Mouse (Mus musculus) ES-E14 (cell line): ENCODE results near the gene Thoc7. TPM values are rescaled to one million over a fixed set of nuclear protein-coding genes. Genes with fewer than 3 reads are reported as not detected.

Experiments used
- DNase-seq: peaks from one replicate; pipeline ENCODE4 v3.0.0-alpha.2; 2013; ENCODE audit warnings: low read depth, low spot score
- H3K27ac ChIP-seq: 2 replicates; pipeline ENCODE4 v1.5.1; 2012; ENCODE audit warnings: low read depth, mild to moderate bottlenecking, low read length, moderate library complexity, mixed read lengths; ENCODE audit not compliant: poor library complexity, insufficient read depth, severe bottlenecking
- H3K36me3 ChIP-seq: 2 replicates; pipeline ENCODE4 v1.6.1; 2012; ENCODE audit warnings: mild to moderate bottlenecking, low read length, moderate library complexity, mixed read lengths; ENCODE audit not compliant: control insufficient read depth, poor library complexity, insufficient read depth, severe bottlenecking
- H3K4me1 ChIP-seq, 2 experiments: fragments of 150-350 bp in 1 of 2; sonication (generic) in 1 of 2; 2 replicates each; pipeline ENCODE4 v1.6.1; 2012; ENCODE audit warnings: low read length in 2 of 2, mild to moderate bottlenecking in 1 of 2, mixed read lengths in 1 of 2; ENCODE audit not compliant: control insufficient read depth in 2 of 2, insufficient read depth in 2 of 2, poor library complexity in 1 of 2
- H3K4me3 ChIP-seq, 2 experiments: fragments of 150-350 bp in 1 of 2; sonication (generic) in 1 of 2; 2 replicates each; pipeline ENCODE4 v1.5.1; 2012; ENCODE audit warnings: low read length in 2 of 2, low read depth in 1 of 2, mild to moderate bottlenecking in 1 of 2, mixed read lengths in 1 of 2; ENCODE audit not compliant: insufficient read depth in 1 of 2, poor library complexity in 1 of 2, severe bottlenecking in 1 of 2
- H3K9ac ChIP-seq: 2 replicates; pipeline ENCODE4 v1.6.1; 2012; ENCODE audit warnings: low read depth, mild to moderate bottlenecking, low read length, mixed read lengths; ENCODE audit not compliant: poor library complexity, insufficient read depth, severe bottlenecking
- H3K9me3 ChIP-seq: fragments of 150-350 bp; sonication (generic); 2 replicates; pipeline ENCODE4 v1.6.1; 2012; ENCODE audit warnings: low read depth, mild to moderate bottlenecking, low read length; ENCODE audit not compliant: control insufficient read depth, insufficient read depth
- CHD2 ChIP-seq: IDR thresholded peaks from 2 replicates; pipeline ENCODE4 v1.6.1; 2014; ENCODE audit warnings: mild to moderate bottlenecking, low read depth, low read length, inconsistent platforms
- HCFC1 ChIP-seq: IDR thresholded peaks from 2 replicates; pipeline ENCODE4 v1.6.1; 2012; ENCODE audit warnings: low read length, inconsistent platforms, borderline replicate concordance; ENCODE audit not compliant: insufficient read depth
- MAFK ChIP-seq: IDR thresholded peaks from 2 replicates; pipeline ENCODE4 v1.6.1; 2014; ENCODE audit warnings: mild to moderate bottlenecking, low read depth, low read length, inconsistent platforms; ENCODE audit not compliant: insufficient read depth
- ZC3H11A ChIP-seq: IDR thresholded peaks from 2 replicates; pipeline ENCODE4 v1.6.1; 2012; ENCODE audit warnings: low read depth, mild to moderate bottlenecking, inconsistent platforms, low read length, borderline replicate concordance
- ZNF384 ChIP-seq: IDR thresholded peaks from 2 replicates; pipeline ENCODE4 v1.6.1; 2012; ENCODE audit warnings: low read depth, low read length, inconsistent platforms
- in situ Hi-C, 2 experiments: fragments of 600-800 bp; cut with MboI; formaldehyde crosslinking; loops; one replicate each; pipeline ENCODE4 v1.15.1; 2025; ENCODE audit warnings: low sequenced_read_pairs in 2 of 2, inconsistent platforms in 1 of 2; ENCODE audit not compliant: unreplicated experiment in 2 of 2
- total RNA-seq: library from RNA; depleted of rRNA; stranded (reverse); fragments of 300-350 nt; gene quantifications from 2 replicates; pipeline ENCODE4 v1.2.3, GENCODE M21; 2012

The Thoc7 gene
- total RNA-seq, 1 experiment = 66.7 TPM

DNA sequence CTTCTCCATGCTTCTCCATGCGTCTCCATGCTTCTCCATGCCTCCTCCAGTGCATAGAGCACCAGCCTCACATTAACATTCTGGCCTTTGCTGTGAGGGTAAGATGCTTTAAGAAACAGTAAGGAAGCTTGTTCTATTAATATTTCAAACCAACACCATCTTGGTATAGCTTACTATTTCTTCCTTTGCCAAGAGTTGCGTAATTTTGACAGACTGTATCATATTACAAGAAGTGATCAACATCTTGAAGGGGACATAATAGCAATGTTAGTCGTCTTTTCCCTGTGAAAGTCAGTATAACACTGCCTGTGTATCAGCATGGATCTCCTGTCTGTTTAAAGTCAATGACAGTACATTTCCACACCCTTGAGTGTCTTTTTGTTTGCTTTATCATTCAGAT lies 29.1 kb upstream of the Thoc7 start:
- H3K4me3 ChIP-seq = no peak overlapping the region
- in situ Hi-C loops = no loop called here
- DNase-seq = no peak

GRCm38 (mm10) chr14:13988397-13988796 lies 26.7 kb upstream of the Thoc7 start:
- no peak for TF ChIP-seq HCFC1
- TF ChIP-seq ZC3H11A = no peak
- no peak for TF ChIP-seq MAFK
- TF ChIP-seq ZNF384 = no peak
- no peak for TF ChIP-seq CHD2
- H3K4me1 ChIP-seq = 0 out of 4 replicates have a peak, but pooled peaks cover 0 to 2% of the 10 kb centered on the region in 2 experiments
- no peaks in the 10 kb centered on the region for H3K36me3 ChIP-seq
- in situ Hi-C loops = no loop called here
- DNase-seq = no peak
- no peak overlapping the region for H3K27ac ChIP-seq
- H3K9ac ChIP-seq = no peak overlapping the region
- no peak overlapping the region for H3K4me3 ChIP-seq
- H3K9me3 ChIP-seq = no peaks in the 10 kb centered on the region

More for the DNA sequence above, 29.1 kb upstream of the Thoc7 start:
- Histone ChIP-seq H3K9ac (no peak overlapping the region), H3K9me3 (no peaks in the 10 kb centered on the region), H3K27ac (no peak overlapping the region), H3K36me3 (no peaks in the 10 kb centered on the region), H3K4me1 (0 out of 4 replicates have a peak, but pooled peaks cover 0 to 2% of the 10 kb centered on the region in 2 experiments)
- no peak for TF ChIP-seq ZC3H11A
- no peak for TF ChIP-seq ZNF384
- no peak for TF ChIP-seq CHD2
- no peak for TF ChIP-seq MAFK
- TF ChIP-seq HCFC1 = no peak

DNA sequence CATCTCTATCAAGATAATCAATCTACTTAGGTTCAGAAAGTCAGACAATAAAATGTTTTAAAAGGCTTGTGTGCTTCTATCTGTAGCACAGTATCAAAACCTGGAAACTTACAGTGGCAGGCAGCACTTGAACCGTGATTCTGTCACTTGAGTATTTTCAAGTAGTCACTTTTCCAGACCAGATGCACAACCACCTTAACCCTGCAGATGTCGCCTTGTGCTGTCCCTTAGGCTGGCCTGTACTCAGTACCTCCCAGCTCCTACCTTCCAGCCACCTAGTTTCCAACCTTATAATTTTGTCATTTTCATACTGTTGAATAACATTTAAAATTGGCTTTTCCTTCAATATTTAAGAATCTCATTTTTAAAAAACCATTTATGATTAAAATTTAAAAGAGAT lies 20.5 kb upstream of the Thoc7 start:
- no peak overlapping the region for H3K27ac ChIP-seq
- no peak overlapping the region for H3K4me3 ChIP-seq
- no peaks in the 10 kb centered on the region for H3K4me1 ChIP-seq
- H3K9ac ChIP-seq = no peak overlapping the region
- in situ Hi-C loops = no loop called here
- H3K9me3 ChIP-seq = no peaks in the 10 kb centered on the region
- no peak for DNase-seq
- TF ChIP-seq MAFK (no peak), ZC3H11A (no peak), ZNF384 (no peak), CHD2 (no peak), HCFC1 (no peak)
- no peaks in the 10 kb centered on the region for H3K36me3 ChIP-seq

GRCm38 (mm10) chr14:13981286-13981685 lies 19.6 kb upstream of the Thoc7 start:
- in situ Hi-C loops = no loop called here
- no peak for DNase-seq
- no peaks in the 10 kb centered on the region for H3K36me3 ChIP-seq
- H3K27ac ChIP-seq = no peak overlapping the region
- no peaks in the 10 kb centered on the region for H3K4me1 ChIP-seq
- H3K9ac ChIP-seq = no peak overlapping the region
- no peaks in the 10 kb centered on the region for H3K9me3 ChIP-seq
- TF ChIP-seq ZC3H11A = no peak
- TF ChIP-seq MAFK = no peak
- TF ChIP-seq HCFC1 = no peak
- no peak for TF ChIP-seq CHD2
- TF ChIP-seq ZNF384 = no peak
- no peak overlapping the region for H3K4me3 ChIP-seq

- H3K27ac ChIP-seq = no peak overlapping the region
- H3K4me1 ChIP-seq = no peaks in the 10 kb centered on the region
- in situ Hi-C loops = no loop called here
- H3K4me3 ChIP-seq = no peak overlapping the region
- TF ChIP-seq MAFK = no peak
- no peak for TF ChIP-seq CHD2
- TF ChIP-seq ZC3H11A = no peak
- no peak for TF ChIP-seq ZNF384
- no peak for TF ChIP-seq HCFC1
- H3K9me3 ChIP-seq = no peaks in the 10 kb centered on the region
- DNase-seq = no peak
- no peak overlapping the region for H3K9ac ChIP-seq
- H3K36me3 ChIP-seq = no peaks in the 10 kb centered on the region
Observed at GRCm38 (mm10) chr14:13977498-13977897, 15.8 kb upstream of the Thoc7 start.
